ENCODE assay signal across 9 mouse cellular contexts in the genomic region with DNA sequence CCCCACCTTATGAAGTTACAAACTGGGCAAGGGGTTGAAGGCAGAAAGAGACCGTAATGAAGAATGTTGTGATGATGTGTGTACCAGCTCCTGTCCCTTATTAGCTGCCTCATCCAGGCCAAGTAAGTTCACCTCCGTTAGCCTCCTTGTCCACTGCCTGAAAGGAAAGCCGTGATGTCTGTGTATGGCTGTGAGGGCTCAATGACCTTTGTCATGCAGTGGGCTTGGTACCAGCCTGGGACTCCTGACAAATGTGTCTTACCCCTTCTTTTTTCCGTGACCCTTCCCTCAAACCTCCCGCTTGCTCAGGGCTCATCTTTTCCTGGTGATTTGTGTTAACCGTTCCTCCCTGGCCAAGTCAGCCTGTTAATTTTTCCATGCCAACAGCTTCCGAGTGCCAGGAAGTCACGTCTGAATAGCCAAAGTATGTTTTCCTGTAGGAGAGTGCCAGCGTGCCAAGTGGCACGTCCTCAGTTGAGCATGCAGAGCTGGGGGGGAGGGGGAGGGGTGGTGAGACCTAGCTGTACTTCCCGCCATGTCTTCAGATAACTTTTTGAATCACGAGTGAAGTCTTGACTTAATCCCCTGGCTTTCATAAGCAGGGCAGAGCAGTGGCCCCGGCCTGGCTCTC.
DNase-seq lines count a peak whose midpoint lies in the region; ATAC-seq and TF ChIP-seq lines count a peak whose summit lies in the region.
"Had no signal": no experiment of that assay in that cellular context is flagged by ENCODE, and none has a peak within 500 bp of the region (broad histone marks: within the 10 kb centered on the region; RNA-seq: fewer than 3 reads in every experiment).

No protein-coding gene starts in this region.

- H3K4me2 ChIP-seq in midbrain, postnatal 0 days (ENCODE audit: low read depth, low read length, poor library complexity, severe bottlenecking): no peak overlapping the region
- no peak overlapping the region for H3K4me2 ChIP-seq in midbrain, embryonic 13.5 days (replicated peaks)
- H3K4me2 ChIP-seq in kidney, embryonic 15.5 days: 0 out of 2 replicates have a peak overlapping the region, but pooled peaks have one; percentile 8

- peaks cover 7% of the 10 kb centered on the region; the same call in 1 of the 2 replicates for H3K4me1 ChIP-seq in midbrain, postnatal 0 days (ENCODE audit: insufficient read depth, low read length)
- peaks cover 57% of the 10 kb centered on the region for H3K4me1 ChIP-seq in midbrain, embryonic 13.5 days (replicated peaks)
- H3K4me1 ChIP-seq in kidney, embryonic 15.5 days: peaks cover 47% of the 10 kb centered on the region

- H3K9me3 ChIP-seq in midbrain, postnatal 0 days (ENCODE audit: low read length): no peaks in the 10 kb centered on the region
- no peaks in the 10 kb centered on the region for H3K9me3 ChIP-seq in midbrain, embryonic 13.5 days
- no peaks in the 10 kb centered on the region for H3K9me3 ChIP-seq in kidney, embryonic 15.5 days (replicated peaks)
- H3K9me3 ChIP-seq: forebrain, embryonic 12.5 days had no signal

- 65% methylated on average over 13 of the region's 13 CpGs for WGBS in midbrain, postnatal 0 days
- 60% methylated on average over 13 of the region's 13 CpGs for WGBS in midbrain, embryonic 13.5 days
- 48% methylated on average over 13 of the region's 13 CpGs for WGBS in kidney, embryonic 15.5 days

- H3K27me3 ChIP-seq in midbrain, postnatal 0 days (ENCODE audit: insufficient read depth, low read length): no peaks in the 10 kb centered on the region
- H3K27me3 ChIP-seq in midbrain, embryonic 13.5 days: no peaks in the 10 kb centered on the region
- H3K27me3 ChIP-seq in kidney, embryonic 15.5 days: no peaks in the 10 kb centered on the region
- H3K27me3 ChIP-seq: forebrain, embryonic 12.5 days had no signal

- H3K27ac ChIP-seq in gastrocnemius, adult 2 months: peak overlapping the region; percentile 95
- no peak overlapping the region for H3K27ac ChIP-seq in midbrain, postnatal 0 days (ENCODE audit: low read depth, low read length)
- no peak overlapping the region; the same call in 1 of the 2 replicates for H3K27ac ChIP-seq in midbrain, embryonic 13.5 days
- peak overlapping the region; percentile 94 for H3K27ac ChIP-seq in kidney, embryonic 15.5 days
- H3K27ac ChIP-seq: forebrain, embryonic 12.5 days had no signal

- H3K4me3 ChIP-seq in gastrocnemius, adult 2 months: no peak overlapping the region
- H3K4me3 ChIP-seq in midbrain, postnatal 0 days (ENCODE audit: low read depth, low read length): no peak overlapping the region
- H3K4me3 ChIP-seq in midbrain, embryonic 13.5 days (replicated peaks): no peak overlapping the region
- no peak overlapping the region for H3K4me3 ChIP-seq in kidney, embryonic 15.5 days (replicated peaks)
- H3K4me3 ChIP-seq: forebrain, embryonic 12.5 days had no signal

- intact Hi-C loops in gastrocnemius, adult 2 months (cut with DNase I): loop anchor here (1.0 to 5.0 kb wide), 3 partner anchors 171 to 344 kb away; no protein-coding TSS in a partner anchor

- H3K36me3 ChIP-seq in midbrain, postnatal 0 days (ENCODE audit: insufficient read depth, low read length): no peaks in the 10 kb centered on the region
- no peaks in the 10 kb centered on the region for H3K36me3 ChIP-seq in midbrain, embryonic 13.5 days
- no peaks in the 10 kb centered on the region for H3K36me3 ChIP-seq in kidney, embryonic 15.5 days
- H3K36me3 ChIP-seq: forebrain, embryonic 12.5 days had no signal

- DNase-seq in gastrocnemius, adult 2 months: peak; percentile 28
- no peak for DNase-seq in gastrocnemius, adult 18-20 months (ENCODE audit: low spot score)
- DNase-seq in midbrain, postnatal 0 days (ENCODE audit: low spot score): peak; percentile 41
- peak; percentile 50 for DNase-seq in lung, postnatal 25 days (ENCODE audit: low spot score)
- DNase-seq in embryo, embryonic 11 days: no peak

- no peak for ATAC-seq in midbrain, postnatal 0 days (ENCODE audit: low FRiP score)
- no peak for ATAC-seq in midbrain, embryonic 13.5 days
- ATAC-seq in kidney, embryonic 15.5 days (replicated peaks; ENCODE audit: low FRiP score): no peak
- ATAC-seq in megakaryocyte-erythroid progenitor cell, adult 5-6 weeks (replicated peaks; ENCODE audit: low FRiP score, low TSS enrichment, poor library complexity, severe bottlenecking): no peak

- no peak for TF ChIP-seq CTCF in gastrocnemius, adult 2 months (IDR thresholded peaks at IDR 0.05)
- no peak for TF ChIP-seq CTCF in midbrain, postnatal 0 days (IDR thresholded peaks at IDR 0.05)

- no peak overlapping the region for H3K9ac ChIP-seq in midbrain, postnatal 0 days (replicated peaks; ENCODE audit: low read length, poor library complexity, severe bottlenecking)
- H3K9ac ChIP-seq in midbrain, embryonic 13.5 days (replicated peaks): no peak overlapping the region
- H3K9ac ChIP-seq in kidney, embryonic 15.5 days: no peak overlapping the region
- H3K9ac ChIP-seq: forebrain, embryonic 12.5 days had no signal

Comparison
In these comparisons a context has a peak if more than half of its experiments do, and no peak if none do; other contexts are left out.
1. DNase-seq: peak in gastrocnemius, adult 2 months (single experiment), midbrain, postnatal 0 days (single experiment) and lung, postnatal 25 days (single experiment); none in gastrocnemius, adult 18-20 months (single experiment) and embryo, embryonic 11 days (single experiment).
2. H3K27ac ChIP-seq: peak in gastrocnemius, adult 2 months (single experiment) and kidney, embryonic 15.5 days (single experiment); none in midbrain, postnatal 0 days (single experiment) and midbrain, embryonic 13.5 days (single experiment).